Mouse (Mus musculus) urinary bladder, postnatal 4 days (tissue): ENCODE results near the gene Ralgps1.

Experiments
- DNase-seq, 2 experiments: peaks; one replicate each; pipeline ENCODE4 v3.0.0; 2021 to 2022; ENCODE audit warnings: low spot score in 2 of 2

Ralgps1 gene

DNA sequence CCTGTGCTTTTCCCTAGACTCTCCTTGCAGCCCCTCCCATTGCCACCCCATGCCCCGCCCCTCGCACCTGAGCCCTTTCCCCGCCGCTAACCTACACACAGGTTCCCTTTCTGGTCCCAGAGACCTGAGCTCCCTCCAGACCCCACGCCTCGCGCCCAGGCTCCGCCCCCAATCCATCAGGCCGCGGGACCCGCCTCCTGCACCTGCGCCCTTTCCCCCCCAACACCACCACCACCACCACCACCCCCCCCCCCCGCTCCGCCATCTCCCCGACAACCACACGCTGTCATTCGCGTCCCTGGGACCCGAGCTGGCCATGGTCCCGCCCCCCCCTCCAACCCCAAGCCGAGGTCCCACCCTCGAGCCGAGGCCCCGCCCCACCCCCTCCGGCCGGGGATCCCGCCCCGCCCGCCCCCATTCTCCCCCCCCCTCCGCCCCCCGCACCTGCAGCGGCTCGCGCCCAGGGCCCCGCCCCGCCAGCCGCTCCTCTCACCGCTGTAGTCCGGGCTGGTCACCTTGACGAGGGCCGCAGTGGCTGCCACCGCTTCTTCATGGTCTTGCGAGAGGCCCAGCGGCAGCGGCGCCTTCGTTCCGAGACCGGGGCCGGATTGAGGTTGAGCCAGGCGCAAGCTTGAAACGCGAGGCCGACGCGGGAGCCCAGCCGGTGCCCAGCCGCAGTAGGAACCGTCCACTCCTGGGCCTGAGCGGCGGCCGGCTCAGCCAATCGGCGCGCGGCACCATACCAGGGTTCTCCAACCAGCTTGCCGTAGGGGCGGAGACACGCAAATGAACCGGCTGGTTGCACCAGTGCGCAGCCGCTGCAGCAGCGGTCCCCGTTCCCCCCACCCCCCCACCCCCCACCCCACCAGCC is at the start of gene Ralgps1:
TSS of gene Ralgps1 (minus strand) at position 710 of the 871 bp plus-strand sequence.
- peak; percentile 95 to 96 for DNase-seq

DNA sequence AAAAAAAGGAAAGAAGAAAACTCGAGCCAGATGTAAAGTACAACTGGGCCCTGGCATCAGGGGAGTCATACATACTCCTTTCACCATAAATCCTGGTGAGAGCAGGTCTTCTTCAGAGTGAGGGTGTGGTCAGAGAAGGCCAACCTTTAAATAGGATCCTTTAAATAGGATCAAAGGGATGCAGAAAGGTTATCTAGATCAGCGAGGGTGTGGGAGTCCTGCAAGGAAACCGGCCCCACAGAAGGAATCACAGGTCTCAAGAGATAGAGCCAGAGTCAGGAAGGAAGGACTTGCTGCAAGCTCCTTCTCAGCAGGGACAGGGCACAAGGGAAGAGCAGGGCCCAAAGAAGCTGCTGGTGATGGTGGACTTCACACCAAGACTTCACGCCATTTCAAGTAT is 46.2 kb upstream of the Ralgps1 start:
- DNase-seq: no peak

DNA sequence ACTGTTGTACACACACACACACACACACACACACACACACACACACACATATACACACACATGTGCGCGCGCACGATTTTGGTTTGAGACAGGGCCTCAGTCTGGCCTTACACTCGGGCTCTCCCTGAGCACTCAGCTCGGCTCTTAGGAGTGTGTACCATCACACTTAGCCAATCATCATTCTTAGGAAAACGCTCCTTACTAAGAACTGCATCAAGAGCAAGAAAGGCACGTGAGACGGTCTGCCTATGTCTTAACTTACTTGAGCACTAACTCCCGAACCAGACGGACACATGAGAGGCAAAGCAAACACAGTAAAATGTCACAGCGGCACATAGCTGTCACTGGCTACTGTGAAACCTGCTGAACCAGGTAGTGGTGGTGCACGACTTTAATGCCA is 42.7 kb upstream of the Ralgps1 start:
- DNase-seq: no peak

DNA sequence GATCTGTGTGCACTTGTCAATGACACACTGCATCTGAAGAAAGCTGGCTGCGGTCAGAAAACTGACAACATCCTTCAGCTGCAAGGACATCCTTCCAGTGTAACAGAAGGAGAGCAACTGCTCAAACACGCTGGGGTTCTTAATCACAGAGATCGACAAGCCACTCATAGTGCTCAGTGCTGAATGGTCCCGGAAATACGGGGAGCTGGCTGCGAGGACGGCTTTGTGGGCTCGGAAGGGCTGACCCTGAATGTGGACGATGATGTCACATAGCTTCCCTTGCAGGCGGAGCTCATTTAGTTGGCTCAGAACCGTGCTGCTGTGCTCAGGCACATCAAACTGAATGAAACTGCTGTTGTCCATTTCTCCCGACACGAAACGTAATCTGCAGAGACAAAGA is 40.8 kb upstream of the Ralgps1 start:
- no peak for DNase-seq

- DNase-seq: no peak
Measured at GRCm38 (mm10) chr2:33403511-33404003, 32.3 kb upstream of the Ralgps1 start.

DNA sequence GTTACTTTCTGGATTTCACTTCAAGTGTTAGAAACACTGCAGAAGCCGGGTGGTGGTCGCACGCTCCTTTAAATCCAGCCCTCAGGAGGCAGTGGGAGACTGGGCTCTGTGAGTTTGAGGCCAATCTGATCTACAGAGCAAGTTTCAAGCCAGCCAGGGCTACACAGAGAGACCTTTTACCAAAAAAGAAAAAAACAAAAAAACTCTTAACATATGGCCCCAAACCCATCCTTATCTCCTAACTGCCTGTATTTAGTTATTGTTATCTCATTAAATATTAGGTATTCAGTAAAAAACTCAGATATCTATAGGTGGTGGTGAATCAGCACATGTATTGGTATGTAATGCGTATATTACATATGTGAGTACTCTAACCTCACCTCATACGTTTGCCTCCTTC is 31.4 kb upstream of the Ralgps1 start:
- DNase-seq: no peak

DNA sequence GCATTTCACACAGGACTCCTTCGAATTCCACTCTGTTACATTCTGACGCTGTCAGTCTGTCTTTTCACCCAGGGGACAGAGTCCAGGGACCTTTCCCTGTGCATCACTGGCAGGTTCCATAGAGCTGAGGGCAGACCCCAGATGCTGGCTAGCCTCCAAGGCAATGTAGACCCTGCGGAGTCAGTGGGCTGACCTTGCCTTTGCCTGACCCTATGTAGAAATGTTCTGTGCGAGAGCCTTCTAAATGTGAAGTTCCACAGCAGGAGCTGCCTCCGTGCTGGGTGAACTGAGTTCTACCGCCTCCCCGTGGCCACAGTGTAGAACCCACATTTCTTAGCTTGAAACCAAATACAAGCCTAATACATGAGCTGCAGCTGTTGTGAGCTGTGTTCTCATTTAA is 30.9 kb upstream of the Ralgps1 start:
- peak; percentile 45 to 71 for DNase-seq

DNA sequence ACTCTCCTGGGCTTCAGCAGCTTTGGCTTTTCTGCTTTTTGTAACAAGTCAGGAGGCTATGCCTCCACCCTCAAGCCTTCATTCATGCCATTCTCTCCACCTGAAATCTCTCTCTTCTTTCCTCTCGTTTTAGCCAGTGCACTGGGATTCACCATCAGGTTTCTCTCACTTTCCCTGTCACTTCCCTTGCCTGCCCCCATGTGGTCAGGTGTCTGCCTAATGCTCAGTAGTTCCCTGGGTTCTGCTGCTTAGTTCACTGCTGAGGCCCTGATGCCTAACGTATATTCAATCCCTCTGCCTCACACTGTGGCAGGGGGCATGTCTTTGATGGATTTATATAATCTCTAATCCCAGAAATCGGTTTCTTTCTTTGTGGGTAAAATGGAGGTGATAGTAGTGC is 29.9 kb upstream of the Ralgps1 start:
- no peak for DNase-seq

- DNase-seq: no peak
Measured at GRCm38 (mm10) chr2:33400541-33400940, 29.3 kb upstream of the Ralgps1 start.

- no peak for DNase-seq
Measured at GRCm38 (mm10) chr2:33399091-33399490, 27.8 kb upstream of the Ralgps1 start.

DNA sequence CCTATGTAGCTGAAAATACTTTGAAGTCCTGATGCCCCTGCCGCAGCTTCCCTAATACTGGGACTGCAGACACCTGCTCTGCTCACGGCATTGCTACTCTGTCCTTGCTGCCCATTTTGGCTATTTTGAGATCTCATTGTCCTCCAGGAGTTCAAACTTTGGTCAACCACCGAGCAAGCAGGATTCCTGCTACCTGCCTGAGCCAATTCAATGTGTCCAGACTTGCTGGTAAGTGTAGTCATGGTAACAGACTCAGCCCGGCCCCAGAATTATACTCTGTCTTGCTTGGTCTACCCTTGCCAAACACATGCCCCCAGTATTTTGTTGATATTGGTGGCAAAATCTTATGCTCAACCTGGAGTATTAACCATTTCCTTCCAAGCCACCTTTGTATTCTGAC is 25.8 kb upstream of the Ralgps1 start:
- no peak for DNase-seq

DNA sequence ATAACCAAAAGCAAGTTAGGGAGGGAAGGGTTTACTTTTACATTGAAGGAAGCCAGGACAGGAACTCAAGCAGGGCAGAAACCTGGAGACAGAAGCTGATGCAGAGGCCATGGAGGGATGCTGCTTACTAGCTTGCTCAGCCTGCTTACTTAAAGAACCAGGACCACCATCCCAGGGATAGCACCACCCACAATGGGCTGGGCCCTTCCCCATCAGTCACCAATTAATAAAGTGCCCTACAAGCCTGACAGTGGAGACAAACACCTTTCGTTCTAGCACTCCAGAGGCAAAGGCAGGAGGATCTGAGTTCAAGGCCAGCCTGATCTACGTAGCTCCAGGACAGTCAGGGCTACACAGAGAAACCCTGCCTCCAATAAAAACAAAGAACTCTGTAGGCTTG is 23.8 kb upstream of the Ralgps1 start:
- no peak for DNase-seq

- no peak for DNase-seq
Measured at GRCm38 (mm10) chr2:33393951-33394635, 22.8 kb upstream of the Ralgps1 start.

DNA sequence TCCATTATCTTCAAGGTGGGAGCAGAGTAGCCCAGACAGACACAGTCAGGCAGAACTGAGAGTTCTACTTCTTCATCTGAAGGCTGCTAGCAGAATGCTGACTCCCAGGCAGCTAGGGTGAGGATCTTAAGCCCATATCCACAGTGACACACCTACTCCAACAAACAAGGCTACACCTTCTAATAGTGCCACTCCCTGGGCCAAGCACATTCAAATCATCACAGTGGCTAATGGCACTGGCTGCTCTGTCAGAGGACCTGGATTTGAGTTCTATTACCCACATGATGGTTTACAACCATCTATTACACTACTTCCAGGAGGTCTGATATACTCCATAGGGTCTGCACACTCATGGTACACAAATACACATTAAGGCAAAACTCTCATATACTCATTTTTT is 21.7 kb upstream of the Ralgps1 start:
- no peak for DNase-seq

DNA sequence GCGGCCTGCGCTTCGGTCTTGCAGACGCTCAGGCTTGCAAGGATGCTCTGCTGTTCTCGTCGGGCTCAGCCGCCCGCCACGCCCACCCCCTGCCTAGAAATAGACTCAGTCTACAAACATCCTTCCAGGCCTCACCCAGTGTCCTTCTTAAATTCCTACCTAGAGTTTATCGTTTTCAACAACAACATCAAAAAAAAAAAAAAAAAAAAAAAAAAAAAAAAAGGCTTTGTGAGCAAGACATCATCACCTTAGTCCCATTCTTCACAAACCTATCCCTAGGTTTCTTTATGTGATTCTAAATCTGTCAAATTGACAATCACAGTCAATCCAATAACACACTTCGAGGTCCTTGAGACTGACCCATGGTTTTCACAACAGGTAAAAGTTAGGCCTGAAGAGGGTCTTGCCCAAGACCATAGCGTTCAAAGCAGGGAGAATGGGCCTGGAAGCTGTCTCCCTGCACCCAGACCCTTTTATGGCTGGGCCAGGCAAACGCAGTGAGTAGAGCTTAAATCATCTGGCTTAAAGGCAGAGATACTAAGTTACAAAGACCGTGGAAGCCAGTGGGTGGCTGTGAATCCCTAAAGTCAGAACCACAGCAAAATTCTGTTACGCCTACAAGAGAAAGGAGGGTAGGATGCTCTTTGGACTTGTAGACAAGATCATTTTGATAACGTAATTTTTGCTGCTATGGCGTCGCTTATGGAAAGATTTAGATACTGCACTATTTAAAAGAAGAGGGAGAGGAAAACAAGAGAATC is 542 bp upstream of the Ralgps1 start:
- no peak for DNase-seq

- no peak for DNase-seq
Measured at GRCm38 (mm10) chr2:33370276-33370776, 960 bp downstream of the Ralgps1 start.

- DNase-seq: no peak
Measured at GRCm38 (mm10) chr2:33369453-33369852, 1.8 kb downstream of the Ralgps1 start.

GRCm38 (mm10) chr2:33368486-33368885 is 2.8 kb downstream of the Ralgps1 start:
- DNase-seq: no peak

GRCm38 (mm10) chr2:33365703-33366471 is 5.4 kb downstream of the Ralgps1 start:
- no peak for DNase-seq

- DNase-seq: no peak
Measured at GRCm38 (mm10) chr2:33364656-33365055, 6.6 kb downstream of the Ralgps1 start.

DNA sequence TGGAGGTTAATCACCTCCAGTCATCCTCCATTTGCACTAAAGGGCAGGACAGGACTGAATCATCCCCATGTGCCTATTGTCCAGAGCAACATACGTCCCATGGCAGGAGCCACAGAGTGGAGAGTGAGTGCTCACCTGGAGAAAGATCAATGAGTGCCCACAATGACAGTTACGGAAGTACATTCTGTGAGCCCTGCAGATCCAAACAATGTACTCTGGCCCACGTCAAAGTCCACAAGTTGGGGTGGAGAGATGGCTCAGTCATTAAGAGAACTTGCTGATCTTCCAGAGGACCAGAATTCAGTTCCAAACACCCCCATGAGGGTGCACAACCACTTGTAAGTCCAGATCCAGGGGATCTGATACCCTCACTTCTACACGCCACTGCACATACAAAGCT is 7.4 kb downstream of the Ralgps1 start:
- DNase-seq: no peak
